Mouse (Mus musculus) adrenal gland, adult 2 months (tissue): ENCODE measurements around the gene Olfr811. TPM values are rescaled to one million over a fixed set of nuclear protein-coding genes. Genes with fewer than 3 reads are reported as not detected.

Experiments used
- DNase-seq: peaks from one replicate; pipeline ENCODE4 v3.0.0; 2021
- long read RNA-seq: library from polyadenylated mRNA; stranded (forward); transcript quantifications from one replicate; pipeline ENCODE4 v2.0.0, GENCODE M21; 2021
- polyA plus RNA-seq: library from polyadenylated mRNA; depleted of rRNA; stranded (reverse); fragments of >200 nt; gene quantifications from 2 replicates; pipeline ENCODE4 v1.2.3, GENCODE M21; 2012; rRNA removed
- total RNA-seq, 2 experiments: library from RNA; stranded (reverse); gene quantifications; 2 replicates each; pipeline ENCODE4 v1.2.3; 2021

The Olfr811 gene
- total RNA-seq (not detected), polyA plus RNA-seq (not detected in 2 replicates)
- long read RNA-seq, result 0 reads

DNA sequence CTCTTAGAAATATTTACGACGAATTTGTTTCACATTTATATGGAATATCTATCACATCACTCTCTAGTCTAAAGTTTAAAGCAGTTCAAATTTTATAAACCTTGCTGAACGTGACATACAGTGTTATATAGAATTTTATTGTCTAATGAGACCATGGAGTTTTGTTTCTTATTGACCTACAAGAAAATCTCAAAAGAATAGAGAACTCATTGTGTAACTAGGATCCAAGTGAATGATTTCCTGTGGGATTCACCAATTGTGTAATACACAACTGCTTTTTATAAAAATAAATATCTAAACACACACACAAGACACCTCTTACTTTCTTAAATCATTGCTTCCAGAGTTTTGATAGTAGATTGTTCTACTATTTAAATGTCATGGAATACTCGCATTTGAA lies at the start of gene Olfr811:
Gene Olfr811, minus strand, starts transcription at position 101 of the 400 bp plus-strand sequence.
- DNase-seq, result no peak

DNA sequence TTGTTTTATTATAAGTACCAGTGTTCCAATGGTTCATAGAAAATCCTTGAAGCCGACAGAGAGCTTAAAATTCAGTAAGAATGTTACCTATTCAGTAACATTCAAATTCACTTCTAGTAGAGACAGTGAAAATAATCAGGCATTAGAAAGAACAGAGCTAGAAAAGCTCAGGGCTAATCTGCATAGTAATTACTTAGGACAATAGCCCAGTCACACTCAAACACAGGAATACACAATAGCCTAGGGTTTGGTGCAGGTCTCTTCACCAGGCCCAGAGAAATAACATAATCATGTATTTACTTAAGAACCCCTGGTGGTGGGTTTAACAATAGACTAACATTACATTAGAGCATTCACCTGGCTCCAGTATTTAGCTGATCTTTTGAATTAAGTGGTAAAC lies 43.1 kb upstream of the Olfr811 start:
- no peak for DNase-seq

DNA sequence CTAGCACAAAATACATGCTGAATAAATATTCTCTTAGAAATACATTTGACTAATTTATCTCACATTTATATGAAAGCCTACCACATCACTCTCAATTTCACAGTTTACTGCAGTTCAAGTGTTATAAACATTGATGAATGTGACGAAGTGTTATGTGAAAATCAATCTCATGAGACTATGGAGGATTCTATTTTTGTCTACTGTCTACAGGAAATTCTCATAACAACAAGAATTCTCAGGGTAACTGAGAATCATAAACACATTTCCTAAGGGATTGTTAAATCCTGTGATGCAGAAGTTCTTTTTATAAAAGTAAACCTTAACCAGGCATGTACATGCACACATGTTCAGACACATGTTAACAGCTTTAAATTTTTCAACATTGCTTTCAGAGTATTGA lies 41.8 kb upstream of the Olfr811 start, which contains the start of gene Olfr812:
Gene Olfr812, minus strand, starts transcription at position 101 of the 400 bp plus-strand sequence.
- DNase-seq, result no peak

DNA sequence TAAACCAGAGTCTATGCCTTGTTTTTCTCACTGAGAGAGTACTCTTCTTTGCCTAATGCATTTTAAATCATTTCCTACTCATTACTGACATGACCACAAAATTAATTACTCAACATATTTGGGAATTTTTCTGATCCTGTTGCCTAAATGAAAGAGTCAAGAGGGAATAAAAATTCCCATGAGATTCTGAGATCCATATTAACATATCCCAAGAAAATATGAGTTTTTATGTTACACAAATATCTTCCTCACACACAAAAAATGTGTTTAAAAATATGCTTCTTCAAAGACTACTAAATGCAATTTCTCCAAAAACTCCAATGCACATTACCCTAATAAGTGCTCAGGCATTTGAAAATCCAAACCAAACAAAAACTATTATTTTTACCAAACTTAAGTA lies 9.4 kb downstream of the Olfr811 start, which contains the start of gene Olfr810:
Gene Olfr810, minus strand, starts transcription at position 101 of the 400 bp plus-strand sequence.
- DNase-seq, result no peak

DNA sequence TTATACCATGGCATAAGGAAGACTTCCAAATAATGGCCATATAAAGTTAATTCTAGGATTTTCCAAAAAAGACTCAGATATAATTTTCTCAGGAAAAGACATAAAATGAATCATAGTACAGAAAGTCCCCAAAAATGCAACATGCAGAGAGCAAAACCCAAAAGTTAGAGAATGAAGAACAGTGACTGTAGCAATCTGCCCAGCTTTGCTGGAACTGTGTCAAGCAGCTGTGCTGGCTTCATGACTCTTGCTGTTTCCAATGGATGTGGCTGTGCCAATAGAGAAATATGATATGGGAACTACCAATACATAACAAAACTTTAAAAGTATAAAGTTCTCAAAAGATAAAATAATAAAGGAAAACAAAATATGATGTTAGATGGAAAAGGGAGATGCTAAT lies 26.1 kb downstream of the Olfr811 start:
- DNase-seq, result no peak

DNA sequence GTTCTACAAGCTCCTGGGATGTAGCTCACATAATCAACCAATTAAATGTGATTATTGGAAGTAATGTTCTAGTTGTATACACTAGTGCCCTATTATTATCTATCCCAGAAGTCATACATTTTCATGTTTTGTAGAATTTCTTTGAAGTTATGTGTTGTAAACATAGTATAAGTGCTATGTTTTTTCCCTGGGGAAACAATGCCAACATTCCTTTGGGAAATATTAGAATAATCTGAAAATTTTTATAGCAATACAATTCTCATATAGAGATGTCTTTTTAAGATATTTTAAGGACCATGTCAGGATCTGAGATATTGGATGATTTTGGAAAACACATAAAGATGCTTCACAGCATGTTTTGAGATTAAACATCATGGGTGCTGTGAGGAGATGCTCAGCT lies 29.9 kb downstream of the Olfr811 start, which contains the start of gene Olfr809:
Gene Olfr809, plus strand, starts transcription at position 301 of the 400 bp plus-strand sequence.
- DNase-seq, result no peak

DNA sequence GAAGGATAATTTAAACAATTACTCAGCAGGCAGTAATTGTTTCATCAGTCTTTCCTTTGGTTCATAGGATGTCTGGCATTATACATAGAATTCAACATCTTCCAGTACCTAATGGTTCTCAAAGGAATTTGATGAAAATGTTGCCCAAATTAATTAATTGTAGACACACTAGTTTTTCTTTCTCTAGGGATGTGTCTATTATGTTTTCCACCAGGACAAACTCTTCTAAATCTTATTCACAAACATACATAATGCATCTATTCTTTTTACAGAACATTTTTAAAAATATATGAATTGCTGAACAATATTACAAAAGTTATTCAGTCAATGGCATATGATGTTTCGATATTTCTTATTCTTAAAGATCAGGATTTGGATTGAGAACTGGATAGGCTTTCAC lies 39.0 kb downstream of the Olfr811 start, which contains the start of gene Olfr808:
Gene Olfr808, plus strand, starts transcription at position 301 of the 400 bp plus-strand sequence.
- no peak for DNase-seq

DNA sequence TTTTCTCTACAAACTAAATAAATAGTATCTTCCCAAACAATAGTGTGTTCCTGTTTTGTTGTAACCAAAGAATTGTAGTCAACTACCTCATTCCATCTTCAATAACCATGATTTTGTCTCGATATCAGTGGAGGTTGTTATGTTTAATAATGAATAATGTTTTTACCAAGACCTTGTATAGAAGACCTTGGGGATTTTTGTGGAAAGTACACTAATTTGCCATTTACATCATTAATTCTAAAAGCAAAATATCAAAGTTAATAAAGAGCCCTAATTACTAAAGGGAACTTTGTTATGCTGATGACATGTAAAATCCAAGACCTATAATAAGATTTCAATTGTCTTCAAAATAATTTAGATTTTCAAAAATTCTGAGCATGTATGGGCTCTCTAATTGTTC lies 46.5 kb downstream of the Olfr811 start, which contains the start of gene Olfr807:
Gene Olfr807, minus strand, starts transcription at position 101 of the 400 bp plus-strand sequence.
- no peak for DNase-seq

Other genes starting within 250 kb of the Olfr811 start
- gene Olfr794, start 236.7 kb downstream of the Olfr811 start, total RNA-seq, result not detected
- not detected in 2 replicates for gene Olfr794, start 236.7 kb downstream of the Olfr811 start, polyA plus RNA-seq
- not detected for gene Olfr796, start 191.8 kb downstream of the Olfr811 start, total RNA-seq
- not detected in 2 replicates for gene Olfr796, start 191.8 kb downstream of the Olfr811 start, polyA plus RNA-seq
- gene Olfr798, start 176.5 kb downstream of the Olfr811 start, total RNA-seq, result not detected
- gene Olfr798, start 176.5 kb downstream of the Olfr811 start, polyA plus RNA-seq, result not detected in 2 replicates
- gene Olfr799, start 166.9 kb downstream of the Olfr811 start, total RNA-seq, result not detected
- not detected in 2 replicates for gene Olfr799, start 166.9 kb downstream of the Olfr811 start, polyA plus RNA-seq
- gene Olfr800, start 146.7 kb downstream of the Olfr811 start, total RNA-seq, result not detected
- gene Olfr800, start 146.7 kb downstream of the Olfr811 start, polyA plus RNA-seq, result not detected in 2 replicates
- gene Olfr801, start 130.5 kb downstream of the Olfr811 start, total RNA-seq, result not detected
- not detected in 2 replicates for gene Olfr801, start 130.5 kb downstream of the Olfr811 start, polyA plus RNA-seq
- gene Olfr802, start 116.2 kb downstream of the Olfr811 start, total RNA-seq, result not detected
- not detected in 2 replicates for gene Olfr802, start 116.2 kb downstream of the Olfr811 start, polyA plus RNA-seq
- not detected for gene Olfr803, start 110.1 kb downstream of the Olfr811 start, total RNA-seq
- not detected in 2 replicates for gene Olfr803, start 110.1 kb downstream of the Olfr811 start, polyA plus RNA-seq
- not detected for gene Olfr804, start 101.2 kb downstream of the Olfr811 start, total RNA-seq
- not detected in 2 replicates for gene Olfr804, start 101.2 kb downstream of the Olfr811 start, polyA plus RNA-seq
- not detected for gene Olfr805, start 75.0 kb downstream of the Olfr811 start, total RNA-seq
- gene Olfr805, start 75.0 kb downstream of the Olfr811 start, polyA plus RNA-seq, result not detected in 2 replicates
- not detected for gene Olfr806, start 62.5 kb downstream of the Olfr811 start, total RNA-seq
- not detected in 2 replicates for gene Olfr806, start 62.5 kb downstream of the Olfr811 start, polyA plus RNA-seq
- not detected for gene Olfr807, start 46.6 kb downstream of the Olfr811 start, total RNA-seq
- not detected in 2 replicates for gene Olfr807, start 46.6 kb downstream of the Olfr811 start, polyA plus RNA-seq
- gene Olfr808, start 38.9 kb downstream of the Olfr811 start, total RNA-seq, result not detected
- gene Olfr808, start 38.9 kb downstream of the Olfr811 start, polyA plus RNA-seq, result not detected in 2 replicates
- gene Olfr809, start 29.8 kb downstream of the Olfr811 start, total RNA-seq, result not detected
- not detected in 2 replicates for gene Olfr809, start 29.8 kb downstream of the Olfr811 start, polyA plus RNA-seq
- gene Olfr810, start 9.5 kb downstream of the Olfr811 start, total RNA-seq, result not detected
- not detected in 2 replicates for gene Olfr810, start 9.5 kb downstream of the Olfr811 start, polyA plus RNA-seq
- gene Olfr812, start 41.7 kb upstream of the Olfr811 start, total RNA-seq, result not detected
- gene Olfr812, start 41.7 kb upstream of the Olfr811 start, polyA plus RNA-seq, result not detected in 2 replicates
- gene Olfr813, start 51.0 kb upstream of the Olfr811 start, total RNA-seq, result not detected
- not detected in 2 replicates for gene Olfr813, start 51.0 kb upstream of the Olfr811 start, polyA plus RNA-seq
- gene Olfr814, start 75.5 kb upstream of the Olfr811 start, total RNA-seq, result not detected
- gene Olfr814, start 75.5 kb upstream of the Olfr811 start, polyA plus RNA-seq, result not detected in 2 replicates
- gene Olfr815, start 101.5 kb upstream of the Olfr811 start, total RNA-seq, result not detected
- not detected in 2 replicates for gene Olfr815, start 101.5 kb upstream of the Olfr811 start, polyA plus RNA-seq
- gene Olfr816, start 111.2 kb upstream of the Olfr811 start, total RNA-seq, result not detected
- not detected in 2 replicates for gene Olfr816, start 111.2 kb upstream of the Olfr811 start, polyA plus RNA-seq
- gene Olfr818, start 144.7 kb upstream of the Olfr811 start, total RNA-seq, result not detected
- gene Olfr818, start 144.7 kb upstream of the Olfr811 start, polyA plus RNA-seq, result not detected in 2 replicates
- not detected for gene Olfr819, start 162.9 kb upstream of the Olfr811 start, total RNA-seq
- gene Olfr819, start 162.9 kb upstream of the Olfr811 start, polyA plus RNA-seq, result not detected in 2 replicates
- not detected for gene Olfr247, start 171.7 kb upstream of the Olfr811 start, total RNA-seq
- not detected in 2 replicates for gene Olfr247, start 171.7 kb upstream of the Olfr811 start, polyA plus RNA-seq
- gene Gm10310, start 180.7 kb upstream of the Olfr811 start, total RNA-seq, result not detected
- not detected in 2 replicates for gene Gm10310, start 180.7 kb upstream of the Olfr811 start, polyA plus RNA-seq
- gene Olfr820, start 208.2 kb upstream of the Olfr811 start, total RNA-seq, result not detected
- not detected in 2 replicates for gene Olfr820, start 208.2 kb upstream of the Olfr811 start, polyA plus RNA-seq
- gene Olfr821, start 226.0 kb upstream of the Olfr811 start, total RNA-seq, result not detected
- gene Olfr821, start 226.0 kb upstream of the Olfr811 start, polyA plus RNA-seq, result not detected in 2 replicates